Mouse (Mus musculus) kidney, adult 2 months (tissue): ENCODE results near the gene Mrpl4. TPM values are rescaled to one million over a fixed set of nuclear protein-coding genes. Genes with fewer than 3 reads are reported as not detected.
A peak's percentile ranks its signal among the peaks of the same experiment; 100 is the strongest.

Experiments used
- DNase-seq: peaks from one replicate; pipeline ENCODE4 v3.0.0; 2021
- H3K27ac ChIP-seq: fragments of 200-500 bp; 2 replicates; pipeline ENCODE4 v1.5.1; 2012; ENCODE audit warnings: low read depth, low read length, control low read depth, inconsistent platforms; ENCODE audit not compliant: insufficient read depth
- H3K27me3 ChIP-seq: fragments of 200-500 bp; replicated peaks from 2 replicates; pipeline ENCODE4 v1.6.1; 2012; ENCODE audit warnings: mild to moderate bottlenecking, moderate library complexity, low read length, inconsistent platforms; ENCODE audit not compliant: control insufficient read depth, insufficient read depth
- H3K36me3 ChIP-seq: fragments of 200-500 bp; 2 replicates; pipeline ENCODE4 v1.6.1; 2012; ENCODE audit warnings: mild to moderate bottlenecking, moderate library complexity, low read length, inconsistent platforms; ENCODE audit not compliant: control insufficient read depth, insufficient read depth
- H3K4me1 ChIP-seq: fragments of 200-500 bp; 2 replicates; pipeline ENCODE4 v1.6.1; 2011; ENCODE audit warnings: low read length; ENCODE audit not compliant: control insufficient read depth, insufficient read depth
- H3K4me3 ChIP-seq: fragments of 200-500 bp; 2 replicates; pipeline ENCODE4 v1.5.1; 2011; ENCODE audit warnings: mild to moderate bottlenecking, low read depth, low read length, control low read depth; ENCODE audit not compliant: insufficient read depth
- CTCF ChIP-seq: fragments of 200-500 bp; conservative IDR thresholded peaks from 2 replicates; pipeline ENCODE4 v1.5.1; 2011; ENCODE audit warnings: low read depth, mild to moderate bottlenecking, control low read depth, low read length, moderate library complexity, mixed read lengths; ENCODE audit not compliant: insufficient read depth, insufficient read length
- POLR2A ChIP-seq: fragments of 200-500 bp; IDR thresholded peaks from one replicate; pipeline ENCODE4 v1.6.1; 2011; ENCODE audit warnings: low read depth, low read length, control low read depth
- WGBS: fragments of 180-500 bp; shearing (Covaris S2); methylation state at CpG from one replicate; pipeline ENCODE4 v1.1.7; 2018; 5-methylcytosine and 5-hydroxymethylcytosine counted together
- polyA plus RNA-seq: library from polyadenylated mRNA; depleted of rRNA; stranded (reverse); fragments of >200 nt; gene quantifications from 2 replicates; pipeline ENCODE4 v1.2.3, GENCODE M21; 2012

The Mrpl4 gene
- polyA plus RNA-seq, 1 experiment: 213 TPM

DNA sequence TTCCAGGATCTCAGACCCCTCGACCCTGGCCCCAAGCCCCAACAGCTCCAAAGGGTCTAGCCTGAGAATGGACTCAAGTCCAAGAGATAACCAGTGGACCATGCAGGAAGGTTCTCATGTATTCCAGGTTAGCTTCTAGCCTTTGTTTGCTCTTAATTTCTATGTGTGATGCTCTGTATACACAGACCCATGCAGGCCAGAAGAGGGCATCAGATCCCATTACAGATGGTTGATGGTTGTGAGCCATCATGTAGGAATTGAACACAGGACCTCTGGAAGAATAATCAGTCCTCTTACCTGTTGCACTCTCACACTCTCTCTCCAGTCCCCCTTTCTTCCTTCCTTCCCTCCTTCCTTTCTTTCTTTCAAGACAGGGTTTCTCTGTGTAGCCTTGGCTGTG is 9.8 kb downstream of the Mrpl4 start:
- no peaks in the 10 kb centered on the region for H3K27me3 ChIP-seq
- no peak for DNase-seq
- no peaks in the 10 kb centered on the region for H3K4me1 ChIP-seq
- H3K27ac ChIP-seq: peak overlapping the region; percentile 33
- H3K4me3 ChIP-seq: no peak overlapping the region
- WGBS: 29% methylated on average over 1 of the region's 1 CpGs
- no peak for TF ChIP-seq CTCF
- no peaks in the 10 kb centered on the region for H3K36me3 ChIP-seq

DNA sequence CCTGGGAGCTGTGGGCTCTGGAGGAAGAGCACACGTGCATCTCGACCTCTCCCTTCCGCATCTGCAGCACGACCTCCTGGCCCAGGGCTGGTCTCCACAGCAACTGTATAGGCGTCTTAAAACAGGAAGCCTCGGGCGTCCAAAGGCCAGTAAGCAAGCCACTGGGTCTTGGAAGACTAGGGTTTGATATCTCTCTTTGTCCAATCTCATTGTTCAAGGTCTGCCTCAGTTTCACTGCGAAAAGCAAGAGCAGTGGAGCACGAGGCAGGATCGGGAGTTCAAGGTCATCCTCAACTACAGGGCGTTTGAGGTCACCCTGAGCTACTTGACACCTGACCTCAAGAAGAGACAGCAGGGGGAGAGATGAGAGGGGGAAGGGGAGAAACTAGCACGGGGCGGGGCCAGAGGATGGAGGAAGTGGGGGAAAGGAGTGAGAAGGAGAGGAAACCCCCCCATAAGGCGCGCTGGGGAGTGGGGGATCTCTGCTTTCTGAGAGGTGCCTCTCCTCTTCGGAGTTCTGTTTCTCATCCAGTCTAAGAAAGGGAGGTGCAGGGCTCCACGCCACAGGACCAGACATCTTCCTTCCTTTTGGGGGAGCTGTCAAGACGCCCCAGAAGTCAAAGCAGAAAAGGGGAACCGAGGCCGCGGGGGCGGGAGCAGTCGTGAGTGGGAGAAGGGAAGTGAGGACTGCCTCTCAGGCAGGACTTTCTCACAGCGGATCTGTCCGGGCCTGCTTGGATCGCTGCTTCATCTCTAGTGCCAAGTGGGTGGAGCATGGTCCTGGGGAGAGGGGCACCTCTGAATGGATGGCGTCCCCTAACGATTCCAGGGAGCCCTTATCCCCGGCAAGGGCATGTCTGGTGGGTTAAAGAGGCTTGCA is 12.4 kb downstream of the Mrpl4 start:
- no peaks in the 10 kb centered on the region for H3K36me3 ChIP-seq
- DNase-seq: peak; percentile 86
- H3K27me3 ChIP-seq: no peaks in the 10 kb centered on the region
- peak overlapping the region; percentile 45 for H3K4me3 ChIP-seq
- WGBS: 8% methylated on average over 29 of the region's 29 CpGs
- no peak for TF ChIP-seq POLR2A
- no peak for TF ChIP-seq CTCF
- H3K27ac ChIP-seq: peak overlapping the region; percentile 79; the same call in 1 of the 2 replicates
- H3K4me1 ChIP-seq: no peaks in the 10 kb centered on the region

DNA sequence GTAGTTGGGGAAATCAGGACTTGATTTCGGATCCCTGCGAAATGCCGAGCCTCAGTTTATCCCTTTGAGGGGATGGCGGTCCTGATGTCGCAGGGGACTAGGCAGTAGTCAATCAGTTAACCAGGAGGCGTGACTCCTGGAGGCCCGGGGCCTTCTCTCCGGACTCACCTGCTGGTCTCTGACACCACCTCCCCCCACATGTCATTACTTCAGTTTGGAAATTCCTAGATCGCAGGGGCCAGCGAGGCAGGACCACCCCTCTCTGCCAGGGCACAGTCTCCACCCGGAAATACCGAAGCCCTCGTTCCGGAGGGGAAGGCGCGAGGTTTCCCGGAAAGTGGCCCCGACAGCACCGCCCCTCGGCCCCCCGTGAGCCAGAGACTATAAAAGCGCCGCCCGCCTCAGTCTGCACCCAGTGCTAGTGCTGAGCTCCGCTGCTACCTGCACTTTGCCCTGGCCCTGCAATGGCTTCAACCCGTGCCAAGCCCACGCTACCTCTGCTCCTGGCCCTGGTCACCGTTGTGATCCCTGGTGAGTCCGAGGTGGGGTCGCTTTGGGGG is 13.1 kb downstream of the Mrpl4 start, which contains the start of gene Icam1:
Gene Icam1, plus strand, starts transcription at position 415 of the 560 bp plus-strand sequence.
- WGBS: 1% methylated on average over 30 of the region's 30 CpGs
- H3K36me3 ChIP-seq: no peaks in the 10 kb centered on the region
- TF ChIP-seq POLR2A (peak; percentile 95), CTCF (no peak)
- peak within 1 kb of the TSS; percentile 45 for H3K4me3 ChIP-seq
- DNase-seq: peak; percentile 93
- H3K4me1 ChIP-seq: no peaks in the 10 kb centered on the region
- H3K27ac ChIP-seq: peak within 1 kb of the TSS; percentile 79
- H3K27me3 ChIP-seq: no peaks in the 10 kb centered on the region

DNA sequence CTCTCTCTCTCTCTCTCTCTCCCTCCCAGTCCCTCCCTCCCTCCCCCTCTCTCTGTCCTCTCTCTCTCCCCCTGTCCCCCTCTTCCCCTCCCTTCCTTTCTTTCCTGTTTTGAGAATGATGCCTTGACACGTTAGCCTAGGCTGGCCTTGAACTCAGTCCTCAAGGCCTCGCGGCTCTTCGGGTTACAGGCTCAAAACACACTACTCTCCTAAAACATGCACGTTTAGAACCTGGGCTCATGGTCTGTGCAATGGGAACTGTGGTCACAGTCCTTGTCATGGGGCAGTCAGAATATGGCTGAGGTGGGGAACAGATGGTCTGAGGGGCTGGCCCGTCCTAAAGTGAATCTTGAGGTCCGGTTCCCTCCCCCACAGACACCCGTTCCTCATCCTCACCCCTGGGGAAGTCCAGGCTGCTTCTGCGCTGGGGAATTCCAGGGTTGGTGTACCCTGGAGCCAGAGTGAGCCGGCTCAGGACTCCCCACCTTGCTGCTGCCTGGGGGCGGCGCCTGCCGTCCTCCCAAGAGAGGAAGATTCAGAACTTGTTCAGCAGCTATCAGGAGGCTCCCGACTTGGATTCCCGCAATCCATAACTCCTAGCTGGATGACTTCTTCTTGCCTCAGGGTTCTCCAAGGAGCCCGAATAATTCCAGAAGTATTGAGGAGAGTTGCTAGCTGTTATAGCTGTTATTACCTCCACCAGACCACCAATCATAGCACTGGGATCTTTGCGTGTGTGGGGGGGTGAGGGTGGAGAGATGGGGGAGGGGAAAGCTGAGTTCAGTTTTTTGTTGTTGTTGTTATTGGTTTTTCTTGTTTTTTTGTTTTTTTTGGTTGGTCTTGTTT is 14.0 kb downstream of the Mrpl4 start:
- TF ChIP-seq POLR2A (no peak), CTCF (no peak)
- DNase-seq: no peak
- Histone ChIP-seq H3K27me3 (no peaks in the 10 kb centered on the region), H3K4me3 (peak overlapping the region; percentile 45), H3K4me1 (no peaks in the 10 kb centered on the region), H3K36me3 (no peaks in the 10 kb centered on the region), H3K27ac (no peak overlapping the region)
- 8% methylated on average over 17 of the region's 17 CpGs for WGBS

DNA sequence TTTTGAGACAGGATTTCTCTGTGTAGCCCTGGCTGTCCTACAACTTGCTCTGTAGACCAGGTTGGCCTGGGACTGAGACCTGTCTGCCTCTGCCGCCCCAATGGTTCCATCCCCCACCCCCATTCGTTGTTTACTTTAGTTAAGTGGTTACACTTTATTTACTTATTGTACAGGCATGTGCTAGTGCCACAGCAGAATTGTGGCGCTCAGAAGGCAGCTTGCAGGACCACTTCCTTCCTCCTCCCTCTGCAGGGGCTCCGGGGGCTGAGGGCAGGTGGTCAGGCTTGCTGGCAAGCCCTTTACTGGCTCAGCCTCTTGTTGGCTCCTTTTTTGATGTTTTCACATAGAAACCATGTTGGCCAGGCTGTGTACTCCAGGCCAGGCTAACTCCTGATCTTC is 14.6 kb downstream of the Mrpl4 start:
- 52% methylated on average over 4 of the region's 4 CpGs for WGBS
- H3K27me3 ChIP-seq: no peaks in the 10 kb centered on the region
- H3K27ac ChIP-seq: no peak overlapping the region
- TF ChIP-seq CTCF: no peak
- H3K4me1 ChIP-seq: no peaks in the 10 kb centered on the region
- H3K36me3 ChIP-seq: no peaks in the 10 kb centered on the region
- no peak for DNase-seq
- peak overlapping the region; percentile 14; the same call in 1 of the 2 replicates for H3K4me3 ChIP-seq

DNA sequence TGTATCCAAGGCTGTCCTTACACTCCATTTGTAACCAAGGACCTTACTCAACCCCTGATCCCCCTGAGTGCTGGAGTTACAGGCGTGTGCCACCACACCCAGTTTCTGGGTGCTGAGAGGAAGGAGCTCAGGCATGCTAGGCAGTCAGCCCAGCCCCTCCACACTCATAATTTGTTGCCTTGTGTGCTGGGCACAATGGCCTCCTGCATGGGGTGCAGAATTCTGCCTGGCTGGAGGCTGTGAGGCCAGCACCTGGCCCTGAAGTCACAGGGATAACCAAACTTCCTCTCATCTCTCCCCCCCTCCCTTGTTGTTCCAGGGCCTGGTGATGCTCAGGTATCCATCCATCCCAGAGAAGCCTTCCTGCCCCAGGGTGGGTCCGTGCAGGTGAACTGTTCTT is 16.1 kb downstream of the Mrpl4 start:
- Histone ChIP-seq H3K4me3 (no peak overlapping the region), H3K4me1 (no peaks in the 10 kb centered on the region), H3K27ac (no peak overlapping the region), H3K36me3 (no peaks in the 10 kb centered on the region), H3K27me3 (no peaks in the 10 kb centered on the region)
- WGBS: 83% methylated on average over 2 of the region's 2 CpGs
- no peak for DNase-seq
- TF ChIP-seq POLR2A: no peak
- no peak for TF ChIP-seq CTCF
